Comparison of ENCODE assay signal across 8 mouse cellular contexts in the genomic region with DNA sequence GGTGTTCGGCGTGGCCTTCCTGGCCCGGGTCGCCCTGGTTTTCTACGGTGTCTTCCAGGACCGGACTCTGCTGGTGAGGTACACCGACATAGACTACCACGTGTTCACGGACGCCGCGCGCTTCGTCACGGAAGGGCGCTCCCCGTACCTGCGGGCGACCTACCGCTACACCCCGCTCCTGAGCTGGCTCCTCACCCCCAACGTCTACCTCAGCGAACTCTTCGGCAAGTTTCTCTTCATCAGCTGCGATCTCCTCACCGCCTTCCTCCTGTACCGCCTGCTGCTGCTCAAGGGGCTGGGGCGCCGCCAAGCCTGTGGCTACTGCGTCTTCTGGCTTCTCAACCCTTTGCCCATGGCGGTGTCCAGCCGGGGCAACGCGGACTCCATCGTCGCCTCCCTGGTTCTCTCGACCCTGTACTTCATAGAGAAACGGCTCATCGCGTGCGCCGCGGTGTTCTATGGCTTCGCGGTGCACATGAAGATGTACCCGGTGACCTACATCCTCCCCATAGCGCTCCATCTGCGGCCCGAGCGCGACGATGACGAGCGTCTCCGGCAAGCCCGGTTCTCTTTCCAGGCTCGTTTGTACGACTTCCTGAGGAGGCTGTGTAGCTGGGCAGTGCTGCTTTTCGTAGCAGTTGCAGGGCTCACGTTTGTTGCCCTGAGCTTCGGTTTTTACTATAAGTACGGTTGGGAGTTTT. TPM values are rescaled to one million over a fixed set of nuclear protein-coding genes. Genes with fewer than 3 reads are reported as not detected.
A peak's percentile ranks its signal among the peaks of the same experiment; 100 is the strongest.
DNase-seq lines count a peak whose midpoint lies in the region; ATAC-seq lines count a peak whose summit lies in the region.

No protein-coding gene starts in this region.

- H3K27me3 ChIP-seq in kidney, embryonic 16.5 days (ENCODE audit: insufficient read depth, low read length) = no peaks in the 10 kb centered on the region

- peak overlapping the region; percentile 81 for H3K9ac ChIP-seq in kidney, embryonic 16.5 days (replicated peaks; ENCODE audit: low read length)

- H3K4me3 ChIP-seq in kidney, embryonic 16.5 days (ENCODE audit: low read length) = peak overlapping the region; percentile 95

- peak; percentile 21 for ATAC-seq in kidney, embryonic 16.5 days (ENCODE audit: low FRiP score, low TSS enrichment)

- H3K9me3 ChIP-seq in kidney, embryonic 16.5 days (ENCODE audit: low read length) = no peaks in the 10 kb centered on the region

- 2% methylated on average over 62 of the region's 62 CpGs for WGBS in kidney, embryonic 16.5 days

- peak; percentile 40 to 54 for DNase-seq in right cerebral cortex, postnatal 10 days (ENCODE audit: low spot score in 2 of 2)
- no peak for DNase-seq in right cerebral cortex, postnatal 4 days
- DNase-seq in adipocyte (ENCODE audit: low spot score) = peak; percentile 37
- DNase-seq in forelimb bud, embryonic 11.5 days (ENCODE audit: low read depth, low spot score) = peak; percentile 9
- DNase-seq in mesoderm, embryonic 11.5 days (ENCODE audit: low read depth, low spot score) = peak; percentile 15
- DNase-seq in thymus, postnatal 0 days (ENCODE audit: low spot score) = peak; percentile 67
- no peak for DNase-seq in gastrocnemius, postnatal 10 days

- H3K4me1 ChIP-seq in kidney, embryonic 16.5 days (ENCODE audit: insufficient read depth, low read length) = peaks cover 25% of the 10 kb centered on the region

- peak overlapping the region; percentile 69 for H3K27ac ChIP-seq in kidney, embryonic 16.5 days (ENCODE audit: low read length)

- peaks cover 28% of the 10 kb centered on the region for H3K36me3 ChIP-seq in kidney, embryonic 16.5 days (ENCODE audit: insufficient read depth, low read length)

- peak overlapping the region; percentile 88 for H3K4me2 ChIP-seq in kidney, embryonic 16.5 days (replicated peaks; ENCODE audit: low read depth, low read length)

RNA-seq across cellular contexts. Expression of gene Pigm, which starts 0.6 kb away (rescaled TPM):
- 7.3 and 7.8 TPM in 2 replicates for polyA plus RNA-seq in kidney, embryonic 16.5 days (2015; fragmentation: Nextera tagmentation; extraction: Ambion mirVana)
- polyA plus RNA-seq in thymus, postnatal 0 days (2015; fragmentation: Nextera tagmentation; extraction: Ambion mirVana) = 5.6 and 6.5 TPM in 2 replicates
- 1 to 10 TPM; 5.6 to 6.9 TPM for total RNA-seq in gastrocnemius, postnatal 10 days (2021)

RNA-seq across cellular contexts. Expression of gene Kcnj10, which starts 35.9 kb away (rescaled TPM):
- 1.2 and 1.6 TPM in 2 replicates for polyA plus RNA-seq in kidney, embryonic 16.5 days (2015; fragmentation: Nextera tagmentation; extraction: Ambion mirVana)
- 0.15 and 0.17 TPM in 2 replicates for polyA plus RNA-seq in thymus, postnatal 0 days (2015; fragmentation: Nextera tagmentation; extraction: Ambion mirVana)
- total RNA-seq in gastrocnemius, postnatal 10 days (2021) = 1 to 10 TPM in 1 of 2 experiments, under 1 TPM in 1; 0.87 to 1.2 TPM

RNA-seq across cellular contexts. Expression of gene Kcnj9, which starts 47.8 kb away (rescaled TPM):
- not detected in 2 replicates for polyA plus RNA-seq in kidney, embryonic 16.5 days (2015; fragmentation: Nextera tagmentation; extraction: Ambion mirVana)
- 0.09 TPM in 2 replicates for polyA plus RNA-seq in thymus, postnatal 0 days (2015; fragmentation: Nextera tagmentation; extraction: Ambion mirVana)
- under 1 TPM; 0.07 to 0.14 TPM for total RNA-seq in gastrocnemius, postnatal 10 days (2021)

Comparison
In these comparisons a context has a peak if more than half of its experiments do, and no peak if none do; other contexts are left out.
1. DNase-seq: peak in right cerebral cortex, postnatal 10 days (2 of 2), adipocyte (single experiment), forelimb bud, embryonic 11.5 days (single experiment), mesoderm, embryonic 11.5 days (single experiment) and thymus, postnatal 0 days (single experiment); none in right cerebral cortex, postnatal 4 days (single experiment) and gastrocnemius, postnatal 10 days (single experiment).